Mouse (Mus musculus) intestine, embryonic 15.5 days (tissue): ENCODE data around the gene Slain1. TPM values are rescaled to one million over a fixed set of nuclear protein-coding genes. Genes with fewer than 3 reads are reported as not detected.
"Not testable (repeated sequence)": the region's sequence is repeated elsewhere in the genome, so short reads cannot be mapped to it uniquely, and the experiment has no call there.

Experiments used
- ATAC-seq: fragments of 200-750 bp; cut with Nextera tagmentation; 2 replicates; pipeline ENCODE4 v1.8.0; 2017; ENCODE audit warnings: moderate TSS enrichment, moderate library complexity
- H3K27ac ChIP-seq: fragments of 300-500 bp; sonication (generic); 2 replicates; pipeline ENCODE4 v1.5.1; 2015; ENCODE audit warnings: mild to moderate bottlenecking, inconsistent platforms
- H3K27me3 ChIP-seq: fragments of 300-500 bp; sonication (generic); replicated peaks from 2 replicates; pipeline ENCODE4 v1.6.1; 2015; ENCODE audit warnings: inconsistent platforms
- H3K36me3 ChIP-seq: fragments of 300-500 bp; sonication (generic); 2 replicates; pipeline ENCODE4 v1.6.1; 2015; ENCODE audit warnings: inconsistent platforms
- H3K4me1 ChIP-seq: fragments of 300-500 bp; sonication (generic); replicated peaks from 2 replicates; pipeline ENCODE4 v1.6.1; 2015; ENCODE audit warnings: inconsistent platforms
- H3K4me2 ChIP-seq: fragments of 300-500 bp; sonication (generic); replicated peaks from 2 replicates; pipeline ENCODE4 v1.6.1; 2015; ENCODE audit warnings: mild to moderate bottlenecking, inconsistent platforms
- H3K4me3 ChIP-seq: fragments of 300-500 bp; sonication (generic); replicated peaks from 2 replicates; pipeline ENCODE4 v1.5.1; 2015; ENCODE audit warnings: inconsistent platforms
- H3K9ac ChIP-seq: fragments of 300-500 bp; sonication (generic); 2 replicates; pipeline ENCODE4 v1.6.1; 2015; ENCODE audit warnings: inconsistent platforms
- H3K9me3 ChIP-seq: fragments of 300-500 bp; sonication (generic); 2 replicates; pipeline ENCODE4 v1.6.1; 2016; ENCODE audit warnings: inconsistent platforms
- WGBS: fragments of 180-500 bp; shearing (Covaris S2); methylation state at CpG from one replicate; pipeline ENCODE4 v1.1.7; 2015; 5-methylcytosine and 5-hydroxymethylcytosine counted together
- polyA plus RNA-seq: library from polyadenylated mRNA; unstranded; fragments of >200 nt; fragmentation: Nextera tagmentation; extraction: Ambion mirVana; gene quantifications from 2 replicates; pipeline ENCODE4 v1.2.1, GENCODE M21; 2015

The Slain1 gene
- polyA plus RNA-seq, 1 experiment from 2014 or later: 2.5 TPM

- Histone ChIP-seq H3K9ac (no peak overlapping the region), H3K36me3 (no peaks in the 10 kb centered on the region), H3K9me3 (no peaks in the 10 kb centered on the region), H3K4me2 (no peak overlapping the region), H3K4me3 (no peak overlapping the region), H3K27me3 (no peaks in the 10 kb centered on the region), H3K4me1 (no peaks in the 10 kb centered on the region), H3K27ac (no peak overlapping the region)
- WGBS: 64% methylated on average over 11 of the region's 11 CpGs
- no peak for ATAC-seq
These were observed 79.8 kb downstream of the Slain1 start for GRCm38 (mm10) chr14:103729760-103730367.

GRCm38 (mm10) chr14:103732626-103733025 lies 82.6 kb downstream of the Slain1 start:
- no peaks in the 10 kb centered on the region for H3K4me1 ChIP-seq
- H3K4me3 ChIP-seq: no peak overlapping the region
- no peaks in the 10 kb centered on the region for H3K36me3 ChIP-seq
- H3K9ac ChIP-seq: no peak overlapping the region
- H3K4me2 ChIP-seq: no peak overlapping the region
- no peak overlapping the region for H3K27ac ChIP-seq
- H3K27me3 ChIP-seq: no peaks in the 10 kb centered on the region
- no peaks in the 10 kb centered on the region for H3K9me3 ChIP-seq
- WGBS: 67% methylated on average over 1 of the region's 1 CpGs
- ATAC-seq: no peak

GRCm38 (mm10) chr14:103741216-103741615 lies 91.2 kb downstream of the Slain1 start:
- Histone ChIP-seq H3K9ac (no peak overlapping the region), H3K36me3 (no peaks in the 10 kb centered on the region), H3K4me1 (no peaks in the 10 kb centered on the region), H3K27me3 (no peaks in the 10 kb centered on the region), H3K27ac (no peak overlapping the region), H3K4me3 (no peak overlapping the region), H3K4me2 (no peak overlapping the region), H3K9me3 (no peaks in the 10 kb centered on the region)
- ATAC-seq: no peak
- WGBS: 82% methylated on average over 7 of the region's 7 CpGs

GRCm38 (mm10) chr14:103742150-103742549 lies 92.1 kb downstream of the Slain1 start:
- Histone ChIP-seq H3K9me3 (no peaks in the 10 kb centered on the region), H3K27ac (no peak overlapping the region), H3K36me3 (no peaks in the 10 kb centered on the region), H3K9ac (no peak overlapping the region), H3K4me2 (no peak overlapping the region), H3K4me1 (no peaks in the 10 kb centered on the region), H3K4me3 (no peak overlapping the region), H3K27me3 (no peaks in the 10 kb centered on the region)
- WGBS: 65% methylated on average over 8 of the region's 8 CpGs
- ATAC-seq: no peak

- Histone ChIP-seq H3K4me1 (no peaks in the 10 kb centered on the region), H3K27ac (no peak overlapping the region), H3K27me3 (no peaks in the 10 kb centered on the region), H3K9ac (no peak overlapping the region), H3K4me3 (no peak overlapping the region), H3K4me2 (no peak overlapping the region), H3K9me3 (no peaks in the 10 kb centered on the region), H3K36me3 (no peaks in the 10 kb centered on the region)
- ATAC-seq: no peak
- 54% methylated on average over 6 of the region's 6 CpGs for WGBS
These were observed 97.3 kb downstream of the Slain1 start for GRCm38 (mm10) chr14:103747345-103747744.

- WGBS: 85% methylated on average over 4 of the region's 4 CpGs
- ATAC-seq, H3K4me3 ChIP-seq, H3K27ac ChIP-seq, H3K27me3 ChIP-seq, H3K9me3 ChIP-seq, H3K9ac ChIP-seq, H3K36me3 ChIP-seq, H3K4me2 ChIP-seq, H3K4me1 ChIP-seq: not testable (repeated sequence)
These were observed 100.6 kb downstream of the Slain1 start for GRCm38 (mm10) chr14:103750638-103751037.

GRCm38 (mm10) chr14:103751384-103751783 lies 101.4 kb downstream of the Slain1 start:
- Histone ChIP-seq H3K9me3 (no peaks in the 10 kb centered on the region), H3K4me1 (no peaks in the 10 kb centered on the region), H3K4me2 (no peak overlapping the region), H3K36me3 (no peaks in the 10 kb centered on the region), H3K27me3 (no peaks in the 10 kb centered on the region), H3K9ac (no peak overlapping the region), H3K27ac (no peak overlapping the region), H3K4me3 (no peak overlapping the region)
- no peak for ATAC-seq

GRCm38 (mm10) chr14:103752773-103753172 lies 102.7 kb downstream of the Slain1 start:
- WGBS: 88% methylated on average over 7 of the region's 7 CpGs
- ATAC-seq: no peak

GRCm38 (mm10) chr14:103754041-103754440 lies 104.0 kb downstream of the Slain1 start:
- H3K27ac ChIP-seq: 0 out of 2 replicates have a peak overlapping the region, but pooled peaks have one; percentile 44
- WGBS: 42% methylated on average over 7 of the region's 7 CpGs
- no peaks in the 10 kb centered on the region for H3K9me3 ChIP-seq
- H3K36me3 ChIP-seq: no peaks in the 10 kb centered on the region
- ATAC-seq: peak; percentile 67
- H3K9ac ChIP-seq: no peak overlapping the region
- H3K4me3 ChIP-seq: no peak overlapping the region
- no peaks in the 10 kb centered on the region for H3K27me3 ChIP-seq
- H3K4me1 ChIP-seq: no peaks in the 10 kb centered on the region
- H3K4me2 ChIP-seq: no peak overlapping the region

More at GRCm38 (mm10) chr14:103752773-103753172, 102.7 kb downstream of the Slain1 start:
- Histone ChIP-seq H3K4me3 (no peak overlapping the region), H3K27me3 (no peaks in the 10 kb centered on the region), H3K27ac (no peak overlapping the region), H3K9ac (no peak overlapping the region), H3K9me3 (no peaks in the 10 kb centered on the region), H3K4me1 (no peaks in the 10 kb centered on the region), H3K4me2 (no peak overlapping the region), H3K36me3 (no peaks in the 10 kb centered on the region)

GRCm38 (mm10) chr14:103754465-103754864 lies 104.4 kb downstream of the Slain1 start:
- H3K4me1 ChIP-seq: no peaks in the 10 kb centered on the region
- H3K9ac ChIP-seq: no peak overlapping the region
- peak; percentile 92 for ATAC-seq
- no peaks in the 10 kb centered on the region for H3K27me3 ChIP-seq
- H3K9me3 ChIP-seq: no peaks in the 10 kb centered on the region
- H3K27ac ChIP-seq: no peak overlapping the region
- 50% methylated on average over 9 of the region's 9 CpGs for WGBS
- H3K4me2 ChIP-seq: no peak overlapping the region
- no peak overlapping the region for H3K4me3 ChIP-seq
- H3K36me3 ChIP-seq: no peaks in the 10 kb centered on the region

Other genes starting within 250 kb of the Slain1 start
- 0.75 and 0.76 TPM in 2 replicates for gene Scel, start 136.9 kb upstream of the Slain1 start, polyA plus RNA-seq
- gene Ednrb, start 194.2 kb downstream of the Slain1 start, polyA plus RNA-seq: 136 and 159 TPM in 2 replicates